Mouse (Mus musculus) brain, embryonic 14.5 days (tissue): ENCODE measurements around the gene Glb1. TPM values are rescaled to one million over a fixed set of nuclear protein-coding genes. Genes with fewer than 3 reads are reported as not detected.

Experiments
- DNase-seq: peaks from one replicate; pipeline ENCODE4 v3.0.0-alpha.2; 2011; ENCODE audit warnings: low read depth
- CTCF ChIP-seq: fragments of 200-500 bp; IDR thresholded peaks from 2 replicates; pipeline ENCODE4 v1.5.1; 2012; ENCODE audit warnings: inconsistent platforms, mild to moderate bottlenecking, moderate library complexity, borderline replicate concordance; ENCODE audit not compliant: insufficient read depth, insufficient read length; ENCODE audit errors: extremely low read depth
- POLR2A ChIP-seq: fragments of 200-500 bp; IDR thresholded peaks from 2 replicates; pipeline ENCODE4 v1.6.1; 2012; ENCODE audit warnings: mild to moderate bottlenecking, inconsistent platforms, borderline replicate concordance; ENCODE audit not compliant: poor library complexity, insufficient read depth, insufficient read length, severe bottlenecking; ENCODE audit errors: extremely low read depth
- polyA plus RNA-seq: library from polyadenylated mRNA; depleted of rRNA; stranded (reverse); fragments of >200 nt; gene quantifications from 2 replicates; pipeline ENCODE4 v1.2.3, GENCODE M21; 2012

Glb1 gene
- polyA plus RNA-seq, 1 experiment: 27.4 TPM

- DNase-seq: no peak
- TF ChIP-seq CTCF (no peak), POLR2A (no peak)
Measured at GRCm38 (mm10) chr9:114426201-114426600, 25.3 kb downstream of the Glb1 start.

GRCm38 (mm10) chr9:114427425-114427824 is 26.5 kb downstream of the Glb1 start:
- no peak for DNase-seq
- TF ChIP-seq POLR2A (no peak), CTCF (no peak)

GRCm38 (mm10) chr9:114428103-114428834 is 27.4 kb downstream of the Glb1 start:
- TF ChIP-seq POLR2A: no peak
- no peak for TF ChIP-seq CTCF

GRCm38 (mm10) chr9:114435668-114436067 is 34.8 kb downstream of the Glb1 start:
- DNase-seq: no peak
- TF ChIP-seq CTCF (no peak), POLR2A (no peak)

More at GRCm38 (mm10) chr9:114428103-114428834, 27.4 kb downstream of the Glb1 start:
- DNase-seq: no peak

GRCm38 (mm10) chr9:114440548-114440947 is 39.7 kb downstream of the Glb1 start:
- DNase-seq: no peak
- TF ChIP-seq CTCF (no peak), POLR2A (no peak)

GRCm38 (mm10) chr9:114442225-114442624 is 41.3 kb downstream of the Glb1 start:
- no peak for TF ChIP-seq POLR2A
- no peak for TF ChIP-seq CTCF
- DNase-seq: no peak

GRCm38 (mm10) chr9:114442893-114443292 is 42.0 kb downstream of the Glb1 start:
- no peak for DNase-seq
- TF ChIP-seq POLR2A: no peak
- no peak for TF ChIP-seq CTCF

GRCm38 (mm10) chr9:114443351-114443750 is 42.5 kb downstream of the Glb1 start:
- TF ChIP-seq CTCF: no peak
- no peak for TF ChIP-seq POLR2A

GRCm38 (mm10) chr9:114446887-114447286 is 46.0 kb downstream of the Glb1 start:
- TF ChIP-seq CTCF (no peak), POLR2A (no peak)
- DNase-seq: no peak

More at GRCm38 (mm10) chr9:114443351-114443750, 42.5 kb downstream of the Glb1 start:
- DNase-seq: no peak

- DNase-seq: no peak
- no peak for TF ChIP-seq CTCF
- no peak for TF ChIP-seq POLR2A
Measured at GRCm38 (mm10) chr9:114448700-114449099, 47.8 kb downstream of the Glb1 start.

- no peak for TF ChIP-seq POLR2A
- TF ChIP-seq CTCF: no peak
- DNase-seq: no peak
Measured at GRCm38 (mm10) chr9:114449120-114449754, 48.4 kb downstream of the Glb1 start.
